Mouse (Mus musculus): ENCODE data around the gene Calcr. TPM values are rescaled to one million over a fixed set of nuclear protein-coding genes. Genes with fewer than 3 reads are reported as not detected.

The Calcr gene
- 0.45 and 0.57 TPM in 2 replicates for polyA plus RNA-seq (2014; fragmentation: Nextera tagmentation; extraction: Ambion mirVana)

GRCm38 (mm10) chr6:3764230-3764764 is at the start of gene Calcr:
Gene Calcr, minus strand, starts transcription at chr6:3764714.
- 3% methylated on average over 12 of the region's 12 CpGs for WGBS

GRCm38 (mm10) chr6:3767485-3767884 is 3.0 kb upstream of the Calcr start:
- 64% methylated on average over 2 of the region's 2 CpGs for WGBS

More at GRCm38 (mm10) chr6:3764230-3764764, at the start of gene Calcr:
- no peaks in the 10 kb centered on the region for H3K36me3 ChIP-seq (ENCODE audit: control insufficient read depth, insufficient read depth, low read length)
- H3K4me1 ChIP-seq (ENCODE audit: control insufficient read depth, insufficient read depth, low read length), result no peaks in the 10 kb centered on the region
- no peaks in the 10 kb centered on the region for H3K9me3 ChIP-seq (ENCODE audit: control insufficient read depth, low read length)
- ATAC-seq (ENCODE audit: low FRiP score, low TSS enrichment), result no peak
- H3K27ac ChIP-seq (ENCODE audit: low read depth, low read length), result no peak within 1 kb of the TSS
- H3K4me3 ChIP-seq (ENCODE audit: low read length), result peak within 1 kb of the TSS; percentile 51
- H3K4me2 ChIP-seq (replicated peaks; ENCODE audit: low read depth, low read length), result peak within 1 kb of the TSS; percentile 93
- peak within 1 kb of the TSS; percentile 37 for H3K9ac ChIP-seq (ENCODE audit: low read depth, low read length)
- peaks cover 39% of the 10 kb centered on the region for H3K27me3 ChIP-seq (ENCODE audit: control insufficient read depth, insufficient read depth, low read length)

GRCm38 (mm10) chr6:3763171-3763967 is 1.1 kb downstream of the Calcr start:
- peaks cover 39% of the 10 kb centered on the region for H3K27me3 ChIP-seq (ENCODE audit: control insufficient read depth, insufficient read depth, low read length)
- H3K9me3 ChIP-seq (ENCODE audit: control insufficient read depth, low read length), result no peaks in the 10 kb centered on the region
- H3K4me2 ChIP-seq (replicated peaks; ENCODE audit: low read depth, low read length), result peak overlapping the region; percentile 93
- no peaks in the 10 kb centered on the region for H3K4me1 ChIP-seq (ENCODE audit: control insufficient read depth, insufficient read depth, low read length)
- ATAC-seq (ENCODE audit: low FRiP score, low TSS enrichment), result peak; percentile 72
- peak overlapping the region; percentile 51 for H3K4me3 ChIP-seq (ENCODE audit: low read length)
- WGBS, result under 1% methylated on average over 33 of the region's 39 CpGs
- no peak overlapping the region for H3K27ac ChIP-seq (ENCODE audit: low read depth, low read length)
- H3K36me3 ChIP-seq (ENCODE audit: control insufficient read depth, insufficient read depth, low read length), result no peaks in the 10 kb centered on the region
- peak overlapping the region; percentile 37 for H3K9ac ChIP-seq (ENCODE audit: low read depth, low read length)

More at GRCm38 (mm10) chr6:3767485-3767884, 3.0 kb upstream of the Calcr start:
- Histone ChIP-seq H3K4me1 (ENCODE audit: control insufficient read depth, insufficient read depth, low read length) (no peaks in the 10 kb centered on the region), H3K36me3 (ENCODE audit: control insufficient read depth, insufficient read depth, low read length) (no peaks in the 10 kb centered on the region), H3K4me2 (replicated peaks; ENCODE audit: low read depth, low read length) (no peak overlapping the region), H3K27ac (ENCODE audit: low read depth, low read length) (no peak overlapping the region), H3K9me3 (ENCODE audit: control insufficient read depth, low read length) (no peaks in the 10 kb centered on the region), H3K9ac (ENCODE audit: low read depth, low read length) (no peak overlapping the region), H3K27me3 (ENCODE audit: control insufficient read depth, insufficient read depth, low read length) (peaks cover 34% of the 10 kb centered on the region), H3K4me3 (ENCODE audit: low read length) (no peak overlapping the region)
- no peak for ATAC-seq (ENCODE audit: low FRiP score, low TSS enrichment)

- Histone ChIP-seq H3K4me1 (ENCODE audit: control insufficient read depth, insufficient read depth, low read length) (no peaks in the 10 kb centered on the region), H3K27ac (ENCODE audit: low read depth, low read length) (no peak overlapping the region), H3K9ac (ENCODE audit: low read depth, low read length) (no peak overlapping the region), H3K27me3 (ENCODE audit: control insufficient read depth, insufficient read depth, low read length) (no peaks in the 10 kb centered on the region), H3K36me3 (ENCODE audit: control insufficient read depth, insufficient read depth, low read length) (no peaks in the 10 kb centered on the region), H3K9me3 (ENCODE audit: control insufficient read depth, low read length) (no peaks in the 10 kb centered on the region), H3K4me2 (replicated peaks; ENCODE audit: low read depth, low read length) (no peak overlapping the region), H3K4me3 (ENCODE audit: low read length) (no peak overlapping the region)
- no peak for ATAC-seq (ENCODE audit: low FRiP score, low TSS enrichment)
- WGBS, result 79% methylated on average over 3 of the region's 3 CpGs
Measured at GRCm38 (mm10) chr6:3751576-3751975, 12.9 kb downstream of the Calcr start.

GRCm38 (mm10) chr6:3749624-3750023 is 14.9 kb downstream of the Calcr start:
- Histone ChIP-seq H3K36me3 (ENCODE audit: control insufficient read depth, insufficient read depth, low read length) (no peaks in the 10 kb centered on the region), H3K9me3 (ENCODE audit: control insufficient read depth, low read length) (no peaks in the 10 kb centered on the region), H3K27me3 (ENCODE audit: control insufficient read depth, insufficient read depth, low read length) (no peaks in the 10 kb centered on the region), H3K4me3 (ENCODE audit: low read length) (no peak overlapping the region), H3K27ac (ENCODE audit: low read depth, low read length) (no peak overlapping the region), H3K9ac (ENCODE audit: low read depth, low read length) (no peak overlapping the region), H3K4me1 (ENCODE audit: control insufficient read depth, insufficient read depth, low read length) (no peaks in the 10 kb centered on the region), H3K4me2 (replicated peaks; ENCODE audit: low read depth, low read length) (no peak overlapping the region)
- WGBS, result 86% methylated on average over 5 of the region's 5 CpGs
- no peak for ATAC-seq (ENCODE audit: low FRiP score, low TSS enrichment)

- 49% methylated on average over 2 of the region's 2 CpGs for WGBS
- H3K36me3 ChIP-seq (ENCODE audit: control insufficient read depth, insufficient read depth, low read length), result no peaks in the 10 kb centered on the region
- H3K9me3 ChIP-seq (ENCODE audit: control insufficient read depth, low read length), result no peaks in the 10 kb centered on the region
Measured at GRCm38 (mm10) chr6:3745546-3745945, 19.0 kb downstream of the Calcr start.

GRCm38 (mm10) chr6:3741996-3742713 is 22.4 kb downstream of the Calcr start:
- no peak overlapping the region for H3K4me2 ChIP-seq (replicated peaks; ENCODE audit: low read depth, low read length)
- 77% methylated on average over 7 of the region's 7 CpGs for WGBS
- ATAC-seq (ENCODE audit: low FRiP score, low TSS enrichment), result no peak
- H3K27me3 ChIP-seq (ENCODE audit: control insufficient read depth, insufficient read depth, low read length), result no peaks in the 10 kb centered on the region
- no peak overlapping the region for H3K4me3 ChIP-seq (ENCODE audit: low read length)
- no peaks in the 10 kb centered on the region for H3K36me3 ChIP-seq (ENCODE audit: control insufficient read depth, insufficient read depth, low read length)
- H3K4me1 ChIP-seq (ENCODE audit: control insufficient read depth, insufficient read depth, low read length), result no peaks in the 10 kb centered on the region
- H3K9ac ChIP-seq (ENCODE audit: low read depth, low read length), result no peak overlapping the region
- no peak overlapping the region for H3K27ac ChIP-seq (ENCODE audit: low read depth, low read length)
- H3K9me3 ChIP-seq (ENCODE audit: control insufficient read depth, low read length), result no peaks in the 10 kb centered on the region

More at GRCm38 (mm10) chr6:3745546-3745945, 19.0 kb downstream of the Calcr start:
- H3K27me3 ChIP-seq (ENCODE audit: control insufficient read depth, insufficient read depth, low read length), result no peaks in the 10 kb centered on the region
- no peak for ATAC-seq (ENCODE audit: low FRiP score, low TSS enrichment)
- H3K9ac ChIP-seq (ENCODE audit: low read depth, low read length), result no peak overlapping the region
- no peak overlapping the region for H3K27ac ChIP-seq (ENCODE audit: low read depth, low read length)
- H3K4me2 ChIP-seq (replicated peaks; ENCODE audit: low read depth, low read length), result no peak overlapping the region
- H3K4me1 ChIP-seq (ENCODE audit: control insufficient read depth, insufficient read depth, low read length), result no peaks in the 10 kb centered on the region
- H3K4me3 ChIP-seq (ENCODE audit: low read length), result no peak overlapping the region

- H3K4me1 ChIP-seq (ENCODE audit: control insufficient read depth, insufficient read depth, low read length), result no peaks in the 10 kb centered on the region
- H3K27ac ChIP-seq (ENCODE audit: low read depth, low read length), result no peak overlapping the region
- 48% methylated on average over 11 of the region's 11 CpGs for WGBS
- H3K4me3 ChIP-seq (ENCODE audit: low read length), result no peak overlapping the region
- H3K27me3 ChIP-seq (ENCODE audit: control insufficient read depth, insufficient read depth, low read length), result no peaks in the 10 kb centered on the region
- no peak for ATAC-seq (ENCODE audit: low FRiP score, low TSS enrichment)
- H3K36me3 ChIP-seq (ENCODE audit: control insufficient read depth, insufficient read depth, low read length), result no peaks in the 10 kb centered on the region
- H3K4me2 ChIP-seq (replicated peaks; ENCODE audit: low read depth, low read length), result no peak overlapping the region
- H3K9ac ChIP-seq (ENCODE audit: low read depth, low read length), result no peak overlapping the region
- no peaks in the 10 kb centered on the region for H3K9me3 ChIP-seq (ENCODE audit: control insufficient read depth, low read length)
Measured at GRCm38 (mm10) chr6:3741296-3741695, 23.2 kb downstream of the Calcr start.
